Mouse (Mus musculus) bone marrow macrophage, adult 2 months (primary cell): ENCODE measurements around the gene Ndufa10. TPM values are rescaled to one million over a fixed set of nuclear protein-coding genes. Genes with fewer than 3 reads are reported as not detected.

ENCODE experiments used
- H3K27ac ChIP-seq: 2 replicates; pipeline ENCODE4 v1.5.1; 2012; ENCODE audit warnings: low read depth, low read length; ENCODE audit not compliant: insufficient read depth
- H3K4me1 ChIP-seq: 2 replicates; pipeline ENCODE4 v1.6.1; 2012; ENCODE audit warnings: low read length; ENCODE audit not compliant: control insufficient read depth, insufficient read depth
- H3K4me3 ChIP-seq: 2 replicates; pipeline ENCODE4 v1.5.1; 2012; ENCODE audit warnings: mild to moderate bottlenecking, low read length, moderate library complexity; ENCODE audit not compliant: insufficient read depth
- CTCF ChIP-seq: IDR thresholded peaks from 2 replicates; pipeline ENCODE4 v1.5.1; 2012; ENCODE audit warnings: low read depth, mild to moderate bottlenecking, low read length, moderate library complexity
- POLR2A ChIP-seq: IDR thresholded peaks from 2 replicates; pipeline ENCODE4 v1.6.1; 2012; ENCODE audit warnings: mild to moderate bottlenecking, low read depth, low read length, borderline replicate concordance
- polyA plus RNA-seq: library from polyadenylated mRNA; stranded (reverse); fragments of >200 nt; gene quantifications from 2 replicates; pipeline ENCODE4 v1.2.4, GENCODE M21; 2012; ENCODE audit not compliant: missing spikeins, insufficient read depth, insufficient read length

Gene Ndufa10
- polyA plus RNA-seq, 1 experiment, result 123 TPM

GRCm38 (mm10) chr1:92431420-92431819 lies 42.2 kb downstream of the Ndufa10 start:
- Histone ChIP-seq H3K4me1 (peaks cover 2% of the 10 kb centered on the region; the same call in 1 of the 2 replicates), H3K4me3 (no peak overlapping the region), H3K27ac (no peak overlapping the region)
- no peak for TF ChIP-seq POLR2A
- TF ChIP-seq CTCF, result no peak

DNA sequence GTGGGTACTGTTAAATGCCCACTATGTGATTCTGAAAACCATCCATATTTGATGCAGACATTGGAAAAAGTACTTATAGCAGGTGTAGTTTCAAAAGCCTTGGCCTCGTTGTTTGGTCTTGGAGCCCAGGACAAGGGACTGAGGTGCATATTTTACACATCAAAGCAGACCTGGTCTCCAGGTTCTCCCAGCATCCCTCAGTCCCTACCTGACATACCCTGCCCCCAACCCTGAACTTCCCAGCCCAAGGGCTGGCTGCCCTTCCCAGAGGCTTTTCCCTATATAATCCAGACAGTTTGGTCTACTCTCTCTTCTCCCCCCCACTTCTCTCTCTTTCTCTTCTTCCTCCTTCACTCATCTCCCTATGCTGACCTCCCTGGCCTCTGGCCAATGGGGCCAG lies 42.7 kb downstream of the Ndufa10 start:
- TF ChIP-seq POLR2A (no peak), CTCF (no peak)
- H3K27ac ChIP-seq, result no peak overlapping the region
- no peak overlapping the region for H3K4me3 ChIP-seq
- H3K4me1 ChIP-seq, result no peaks in the 10 kb centered on the region; the same call in 1 of the 2 replicates

- Histone ChIP-seq H3K27ac (no peak overlapping the region), H3K4me1 (no peaks in the 10 kb centered on the region), H3K4me3 (no peak overlapping the region)
- TF ChIP-seq POLR2A (no peak), CTCF (no peak)
These were observed 48.9 kb downstream of the Ndufa10 start for GRCm38 (mm10) chr1:92424714-92425113.

DNA sequence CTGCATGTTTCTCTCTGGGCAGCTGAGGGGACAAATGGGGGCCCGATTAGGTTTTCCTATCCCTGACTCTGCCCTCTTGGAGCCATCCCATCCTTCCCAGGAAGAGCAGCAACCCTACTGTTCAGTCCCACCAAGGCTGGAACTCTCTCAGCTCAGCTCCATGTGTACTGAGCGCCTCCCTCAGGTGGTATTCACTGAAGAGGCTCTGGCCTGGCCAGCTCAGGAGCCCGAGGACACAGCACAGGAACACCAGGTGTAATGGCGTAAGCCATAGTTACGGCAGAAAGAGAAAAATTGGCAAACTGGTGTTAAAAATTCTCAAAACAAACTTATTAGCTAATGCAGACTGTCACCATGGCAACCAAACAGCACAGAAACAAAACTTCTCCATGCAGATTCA lies 68.5 kb downstream of the Ndufa10 start:
- Histone ChIP-seq H3K4me1 (no peaks in the 10 kb centered on the region), H3K27ac (no peak overlapping the region), H3K4me3 (no peak overlapping the region)
- TF ChIP-seq POLR2A, result no peak
- TF ChIP-seq CTCF, result no peak

GRCm38 (mm10) chr1:92400556-92400955 lies 73.1 kb downstream of the Ndufa10 start:
- Histone ChIP-seq H3K4me1 (no peaks in the 10 kb centered on the region), H3K27ac (no peak overlapping the region), H3K4me3 (no peak overlapping the region)
- TF ChIP-seq CTCF (no peak), POLR2A (no peak)

- Histone ChIP-seq H3K27ac (no peak overlapping the region), H3K4me1 (peaks cover 14% of the 10 kb centered on the region), H3K4me3 (no peak overlapping the region)
- TF ChIP-seq CTCF, result no peak
- no peak for TF ChIP-seq POLR2A
These were observed 75.1 kb downstream of the Ndufa10 start for GRCm38 (mm10) chr1:92398601-92399000.

GRCm38 (mm10) chr1:92397511-92398051 lies 76.1 kb downstream of the Ndufa10 start:
- no peak overlapping the region for H3K27ac ChIP-seq
- peaks cover 23% of the 10 kb centered on the region for H3K4me1 ChIP-seq
- TF ChIP-seq CTCF (no peak), POLR2A (no peak)
- no peak overlapping the region for H3K4me3 ChIP-seq

- no peak for TF ChIP-seq CTCF
- TF ChIP-seq POLR2A, result no peak
- Histone ChIP-seq H3K4me3 (no peak overlapping the region), H3K27ac (peak overlapping the region; percentile 23; the same call in 1 of the 2 replicates), H3K4me1 (peaks cover 25% of the 10 kb centered on the region)
These were observed 79.4 kb downstream of the Ndufa10 start for GRCm38 (mm10) chr1:92394279-92394678.

GRCm38 (mm10) chr1:92393166-92393565 lies 80.5 kb downstream of the Ndufa10 start:
- peak overlapping the region; percentile 35 for H3K27ac ChIP-seq
- TF ChIP-seq CTCF (no peak), POLR2A (no peak)
- H3K4me3 ChIP-seq, result no peak overlapping the region

More at GRCm38 (mm10) chr1:92393166-92393565, 80.5 kb downstream of the Ndufa10 start:
- H3K4me1 ChIP-seq, result peaks cover 28% of the 10 kb centered on the region

Other genes with a start within 250 kb of the Ndufa10 start
- not detected in 2 replicates for gene Olfr1416, start 11.3 kb upstream of the Ndufa10 start, polyA plus RNA-seq
- not detected in 2 replicates for gene Olfr1415, start 22.2 kb upstream of the Ndufa10 start, polyA plus RNA-seq
- gene Olfr1414, start 44.8 kb upstream of the Ndufa10 start, polyA plus RNA-seq, result not detected in 2 replicates
- not detected in 2 replicates for gene Olfr1413, start 97.5 kb upstream of the Ndufa10 start, polyA plus RNA-seq
- gene Olfr1412, start 111.9 kb upstream of the Ndufa10 start, polyA plus RNA-seq, result not detected in 2 replicates
- not detected in 2 replicates for gene Olfr1411, start 120.6 kb upstream of the Ndufa10 start, polyA plus RNA-seq
- gene Olfr1410, start 131.9 kb upstream of the Ndufa10 start, polyA plus RNA-seq, result not detected in 2 replicates
- not detected in 2 replicates for gene Olfr12, start 143.9 kb upstream of the Ndufa10 start, polyA plus RNA-seq
- 221 and 248 TPM in 2 replicates for gene Cops9, start 168.1 kb upstream of the Ndufa10 start, polyA plus RNA-seq
- 0.80 TPM in 1 of 2 replicates, not detected in the other for gene Otos, start 175.0 kb upstream of the Ndufa10 start, polyA plus RNA-seq